Mouse (Mus musculus) forebrain, embryonic 14.5 days (tissue): ENCODE measurements around the gene 1700012P22Rik. TPM values are rescaled to one million over a fixed set of nuclear protein-coding genes. Genes with fewer than 3 reads are reported as not detected.

Experiments used
- ATAC-seq: fragments of 200-750 bp; cut with Nextera tagmentation; 2 replicates; pipeline ENCODE4 v1.8.0; 2017; ENCODE audit warnings: mild to moderate bottlenecking, moderate library complexity
- DNase-seq: peaks from one replicate; pipeline ENCODE4 v3.0.0-alpha.2; 2015; ENCODE audit warnings: low spot score
- H3K27ac ChIP-seq: fragments of 300-500 bp; sonication (generic); 2 replicates; pipeline ENCODE4 v1.5.1; 2014; ENCODE audit warnings: low read depth, mild to moderate bottlenecking, control low read depth, low read length, moderate library complexity
- H3K27me3 ChIP-seq: fragments of 300-500 bp; sonication (generic); replicated peaks from 2 replicates; pipeline ENCODE4 v1.6.1; 2014; ENCODE audit warnings: low read length, control low read depth, mixed read lengths; ENCODE audit not compliant: control insufficient read depth, insufficient read depth
- H3K36me3 ChIP-seq: fragments of 300-500 bp; sonication (generic); 2 replicates; pipeline ENCODE4 v1.6.1; 2014; ENCODE audit warnings: low read length, control low read depth; ENCODE audit not compliant: control insufficient read depth, insufficient read depth
- H3K4me1 ChIP-seq: fragments of 300-500 bp; sonication (generic); 2 replicates; pipeline ENCODE4 v1.6.1; 2014; ENCODE audit warnings: antibody characterized with exemption, low read length, control low read depth; ENCODE audit not compliant: control insufficient read depth, insufficient read depth
- H3K4me2 ChIP-seq: fragments of 300-500 bp; sonication (generic); 2 replicates; pipeline ENCODE4 v1.6.1; 2014; ENCODE audit warnings: mild to moderate bottlenecking, control low read depth, low read length
- H3K4me3 ChIP-seq: fragments of 300-500 bp; sonication (generic); 2 replicates; pipeline ENCODE4 v1.5.1; 2014; ENCODE audit warnings: low read depth, low read length, control low read depth
- H3K9ac ChIP-seq: fragments of 300-500 bp; sonication (generic); 2 replicates; pipeline ENCODE4 v1.6.1; 2014; ENCODE audit warnings: mild to moderate bottlenecking, low read length, control low read depth, moderate library complexity
- H3K9me3 ChIP-seq: fragments of 300-500 bp; sonication (generic); replicated peaks from 2 replicates; pipeline ENCODE4 v1.6.1; 2016; ENCODE audit warnings: low read length, control low read depth, mixed read lengths; ENCODE audit not compliant: control insufficient read depth
- WGBS: fragments of 180-500 bp; shearing (Covaris S2); extraction: QIAGEN DNeasy Blood & Tissue Kit; methylation state at CpG from one replicate; pipeline ENCODE4 v1.1.7; 2014; 5-methylcytosine and 5-hydroxymethylcytosine counted together
- polyA plus RNA-seq: library from polyadenylated mRNA; unstranded; fragments of >200 nt; fragmentation: Nextera tagmentation; extraction: Ambion mirVana; gene quantifications from 2 replicates; pipeline ENCODE4 v1.2.1, GENCODE M21; 2014

Gene 1700012P22Rik
- polyA plus RNA-seq, 1 experiment from 2014 or later, result not detected

GRCm38 (mm10) chr4:144430723-144431122 lies 7.8 kb downstream of the 1700012P22Rik start:
- ATAC-seq (no peak), DNase-seq (no peak)
- Histone ChIP-seq H3K4me2 (no peak overlapping the region), H3K27ac (no peak overlapping the region), H3K9ac (no peak overlapping the region), H3K27me3 (no peaks in the 10 kb centered on the region), H3K4me1 (no peaks in the 10 kb centered on the region), H3K4me3 (no peak overlapping the region), H3K9me3 (peaks cover 21% of the 10 kb centered on the region; the same call in 1 of the 2 replicates), H3K36me3 (no peaks in the 10 kb centered on the region)
- WGBS, result 77% methylated on average over 2 of the region's 2 CpGs

- Histone ChIP-seq H3K4me1 (no peaks in the 10 kb centered on the region), H3K9me3 (peaks cover 24% of the 10 kb centered on the region; the same call in 1 of the 2 replicates), H3K9ac (no peak overlapping the region), H3K27ac (no peak overlapping the region), H3K36me3 (no peaks in the 10 kb centered on the region), H3K27me3 (no peaks in the 10 kb centered on the region), H3K4me2 (no peak overlapping the region), H3K4me3 (no peak overlapping the region)
- no peak for DNase-seq
- 28% methylated on average over 3 of the region's 3 CpGs for WGBS
- no peak for ATAC-seq
Observed at GRCm38 (mm10) chr4:144428868-144429267, 9.7 kb downstream of the 1700012P22Rik start.

- H3K36me3 ChIP-seq, result no peaks in the 10 kb centered on the region
- 75% methylated on average over 5 of the region's 5 CpGs for WGBS
- no peak for ATAC-seq
Observed at GRCm38 (mm10) chr4:144424590-144424989, 14.0 kb downstream of the 1700012P22Rik start.

GRCm38 (mm10) chr4:144420644-144421043 lies 17.9 kb downstream of the 1700012P22Rik start:
- no peaks in the 10 kb centered on the region for H3K27me3 ChIP-seq
- no peak overlapping the region for H3K4me3 ChIP-seq
- no peak overlapping the region for H3K27ac ChIP-seq
- DNase-seq (no peak), ATAC-seq (no peak)
- H3K9ac ChIP-seq, result no peak overlapping the region
- no peaks in the 10 kb centered on the region for H3K4me1 ChIP-seq
- H3K36me3 ChIP-seq, result no peaks in the 10 kb centered on the region
- H3K4me2 ChIP-seq, result no peak overlapping the region
- peaks cover 22% of the 10 kb centered on the region for H3K9me3 ChIP-seq

More at GRCm38 (mm10) chr4:144424590-144424989, 14.0 kb downstream of the 1700012P22Rik start:
- Histone ChIP-seq H3K4me2 (no peak overlapping the region), H3K4me3 (no peak overlapping the region), H3K27me3 (no peaks in the 10 kb centered on the region), H3K27ac (no peak overlapping the region), H3K4me1 (no peaks in the 10 kb centered on the region), H3K9me3 (peaks cover 19% of the 10 kb centered on the region; the same call in 1 of the 2 replicates), H3K9ac (no peak overlapping the region)
- DNase-seq, result no peak

GRCm38 (mm10) chr4:144408290-144408689 lies 30.3 kb downstream of the 1700012P22Rik start, which contains the start of gene Pramef12:
Gene Pramef12, minus strand, starts transcription at chr4:144408464.
- peaks cover 17% of the 10 kb centered on the region for H3K9me3 ChIP-seq

GRCm38 (mm10) chr4:144406261-144406660 lies 32.3 kb downstream of the 1700012P22Rik start:
- no peak overlapping the region for H3K4me3 ChIP-seq
- H3K27me3 ChIP-seq, result no peaks in the 10 kb centered on the region
- H3K9ac ChIP-seq, result no peak overlapping the region
- no peaks in the 10 kb centered on the region for H3K36me3 ChIP-seq
- H3K27ac ChIP-seq, result no peak overlapping the region
- peaks cover 20% of the 10 kb centered on the region for H3K9me3 ChIP-seq
- 55% methylated on average over 3 of the region's 3 CpGs for WGBS
- DNase-seq, result no peak
- H3K4me1 ChIP-seq, result no peaks in the 10 kb centered on the region
- no peak for ATAC-seq
- no peak overlapping the region for H3K4me2 ChIP-seq

More at GRCm38 (mm10) chr4:144408290-144408689, 30.3 kb downstream of the 1700012P22Rik start, which contains the start of gene Pramef12:
- WGBS, result 86% methylated on average over 9 of the region's 9 CpGs
- no peak within 1 kb of the TSS for H3K27ac ChIP-seq
- no peak for DNase-seq
- H3K36me3 ChIP-seq, result no peaks in the 10 kb centered on the region
- no peak for ATAC-seq
- no peaks in the 10 kb centered on the region for H3K27me3 ChIP-seq
- no peak within 1 kb of the TSS for H3K4me3 ChIP-seq
- H3K4me1 ChIP-seq, result no peaks in the 10 kb centered on the region
- no peak within 1 kb of the TSS for H3K9ac ChIP-seq
- H3K4me2 ChIP-seq, result no peak within 1 kb of the TSS

- peaks cover 16% of the 10 kb centered on the region for H3K9me3 ChIP-seq
- no peak for ATAC-seq
- H3K27me3 ChIP-seq, result no peaks in the 10 kb centered on the region
- H3K4me2 ChIP-seq, result no peak overlapping the region
- H3K36me3 ChIP-seq, result no peaks in the 10 kb centered on the region
- H3K9ac ChIP-seq, result no peak overlapping the region
- no peaks in the 10 kb centered on the region for H3K4me1 ChIP-seq
- WGBS, result 6% methylated on average over 15 of the region's 17 CpGs
- H3K4me3 ChIP-seq, result no peak overlapping the region
- no peak overlapping the region for H3K27ac ChIP-seq
- DNase-seq, result no peak
Observed at GRCm38 (mm10) chr4:144404456-144405086, 34.0 kb downstream of the 1700012P22Rik start.

- Histone ChIP-seq H3K4me2 (no peak overlapping the region), H3K9me3 (peaks cover 9% of the 10 kb centered on the region; the same call in 1 of the 2 replicates), H3K9ac (no peak overlapping the region), H3K4me3 (no peak overlapping the region), H3K27ac (no peak overlapping the region), H3K27me3 (no peaks in the 10 kb centered on the region), H3K4me1 (no peaks in the 10 kb centered on the region), H3K36me3 (no peaks in the 10 kb centered on the region)
- 92% methylated on average over 4 of the region's 4 CpGs for WGBS
- ATAC-seq (no peak), DNase-seq (no peak)
Observed at GRCm38 (mm10) chr4:144402712-144403111, 35.9 kb downstream of the 1700012P22Rik start.

GRCm38 (mm10) chr4:144396316-144396715 lies 42.3 kb downstream of the 1700012P22Rik start:
- WGBS, result 34% methylated on average over 3 of the region's 3 CpGs
- Histone ChIP-seq H3K4me1 (no peaks in the 10 kb centered on the region), H3K27ac (no peak overlapping the region), H3K4me3 (no peak overlapping the region), H3K27me3 (no peaks in the 10 kb centered on the region), H3K9me3 (peaks cover 4% of the 10 kb centered on the region; the same call in 1 of the 2 replicates), H3K9ac (no peak overlapping the region), H3K36me3 (no peaks in the 10 kb centered on the region), H3K4me2 (no peak overlapping the region)
- DNase-seq (no peak), ATAC-seq (no peak)
